Mouse (Mus musculus): Measurements from ENCODE around the gene Ctu2.
A peak's percentile ranks its signal among the peaks of the same experiment; 100 is the strongest.

Ctu2 gene

GRCm38 (mm10) chr8:122475580-122476320 lies at the start of gene Ctu2, which contains the start of gene Rnf166:
Gene Ctu2 (plus strand): TSS chr8:122476143.
Gene Rnf166 (minus strand): TSS chr8:122476064.
- peak; percentile 91 to 94 for DNase-seq (ENCODE audit: low read depth in 2 of 2, low spot score in 2 of 2)

- no peak for DNase-seq (ENCODE audit: low read depth in 2 of 2, low spot score in 2 of 2)
Observed at GRCm38 (mm10) chr8:122426145-122426544, 49.8 kb upstream of the Ctu2 start.

DNA sequence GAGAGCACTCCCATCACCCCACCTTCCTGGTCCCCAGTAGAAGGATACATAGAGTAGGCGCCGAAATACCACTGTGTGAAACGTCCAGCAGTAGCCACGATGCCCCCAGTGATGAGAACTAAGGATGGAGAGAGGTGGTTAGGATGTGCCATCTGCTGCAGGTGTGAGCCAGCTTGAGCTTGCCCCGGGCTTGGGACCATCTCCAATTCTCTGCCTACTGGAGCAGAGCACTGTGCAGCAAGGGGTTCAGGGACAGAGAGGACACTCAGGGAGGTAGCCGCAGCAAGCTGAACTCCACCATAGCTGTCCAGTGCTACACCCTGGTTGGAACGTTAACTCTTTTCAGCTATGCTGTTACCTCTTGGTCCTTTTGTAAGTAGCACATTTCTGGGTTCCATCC lies 48.3 kb upstream of the Ctu2 start:
- no peak for DNase-seq (ENCODE audit: low read depth in 2 of 2, low spot score in 2 of 2)

GRCm38 (mm10) chr8:122428163-122428562 lies 47.8 kb upstream of the Ctu2 start:
- DNase-seq (ENCODE audit: low read depth in 2 of 2, low spot score in 2 of 2) = no peak

DNA sequence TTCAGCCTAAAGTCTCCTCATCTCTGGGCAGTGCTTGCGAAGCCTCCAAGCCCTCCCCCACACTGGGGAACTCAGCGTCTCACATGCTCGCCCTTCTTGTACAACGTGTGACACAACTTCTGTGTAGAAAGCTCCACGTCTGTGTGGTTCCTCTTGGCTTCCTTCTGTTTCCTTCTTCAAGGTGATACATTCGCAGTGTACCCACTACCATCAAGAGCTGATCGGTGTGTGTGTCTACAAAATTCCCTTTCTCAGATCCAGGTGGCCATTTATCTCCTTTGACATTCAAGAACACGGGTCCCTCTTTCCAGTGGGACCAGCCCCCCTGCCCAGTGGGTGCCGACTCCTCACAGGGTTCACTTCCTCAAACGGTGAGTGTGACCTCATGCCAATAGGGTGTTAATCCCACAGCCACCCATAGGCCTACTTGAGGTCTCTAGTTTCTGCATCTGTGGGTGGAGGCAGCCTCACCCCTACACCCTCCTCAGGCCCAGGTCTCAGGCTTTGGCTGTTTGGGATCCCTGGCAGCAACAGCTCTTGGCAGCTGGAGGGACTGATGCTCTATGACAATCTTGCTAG lies 45.8 kb upstream of the Ctu2 start:
- DNase-seq (ENCODE audit: low read depth in 2 of 2, low spot score in 2 of 2) = no peak

- DNase-seq (ENCODE audit: low read depth in 2 of 2, low spot score in 2 of 2) = no peak
Observed at GRCm38 (mm10) chr8:122430646-122431045, 45.3 kb upstream of the Ctu2 start.

- no peak for DNase-seq (ENCODE audit: low read depth in 2 of 2, low spot score in 2 of 2)
Observed at GRCm38 (mm10) chr8:122431694-122432442, 44.1 kb upstream of the Ctu2 start.

- DNase-seq (ENCODE audit: low read depth in 2 of 2, low spot score in 2 of 2) = peak; percentile 64 to 74
Observed at GRCm38 (mm10) chr8:122432443-122433268, 43.3 kb upstream of the Ctu2 start, which contains the start of gene Cyba. Gene Cyba (minus strand): TSS chr8:122432930.

DNA sequence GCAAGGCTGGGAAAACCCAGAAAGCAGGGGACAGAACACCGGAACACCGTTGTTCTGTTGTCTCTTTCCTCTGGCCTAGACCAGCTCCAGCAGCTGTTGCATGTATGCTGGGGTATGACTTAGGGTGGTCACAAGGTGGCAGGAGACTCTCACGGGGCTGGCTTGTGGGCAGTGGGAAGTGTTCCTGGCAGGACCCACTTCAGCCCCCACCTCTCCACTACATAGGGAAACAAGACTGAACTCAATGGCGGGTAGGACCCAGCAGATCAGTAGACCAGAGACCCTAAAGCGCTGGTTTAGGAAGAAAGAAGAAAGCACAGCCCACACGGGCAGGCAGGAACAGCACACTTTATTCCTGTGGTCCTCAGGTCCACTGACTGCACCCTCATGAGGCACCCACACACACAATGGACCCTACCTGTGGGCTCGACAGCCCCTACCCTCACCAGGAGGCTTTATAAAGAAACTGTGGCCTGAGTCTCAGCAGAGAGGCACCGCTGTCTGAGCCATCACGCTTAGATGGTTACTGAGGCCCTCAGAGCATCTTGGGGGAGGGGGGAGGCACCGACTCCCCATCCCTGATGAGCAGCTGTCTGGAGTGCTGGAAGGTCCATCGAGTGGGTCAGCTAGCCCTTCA lies 42.6 kb upstream of the Ctu2 start:
- peak in 1 of 2 experiments; percentile 50 for DNase-seq (ENCODE audit: low read depth in 2 of 2, low spot score in 2 of 2)

- DNase-seq (ENCODE audit: low read depth in 2 of 2, low spot score in 2 of 2) = peak; percentile 25 to 34
Observed at GRCm38 (mm10) chr8:122435375-122435774, 40.6 kb upstream of the Ctu2 start.

DNA sequence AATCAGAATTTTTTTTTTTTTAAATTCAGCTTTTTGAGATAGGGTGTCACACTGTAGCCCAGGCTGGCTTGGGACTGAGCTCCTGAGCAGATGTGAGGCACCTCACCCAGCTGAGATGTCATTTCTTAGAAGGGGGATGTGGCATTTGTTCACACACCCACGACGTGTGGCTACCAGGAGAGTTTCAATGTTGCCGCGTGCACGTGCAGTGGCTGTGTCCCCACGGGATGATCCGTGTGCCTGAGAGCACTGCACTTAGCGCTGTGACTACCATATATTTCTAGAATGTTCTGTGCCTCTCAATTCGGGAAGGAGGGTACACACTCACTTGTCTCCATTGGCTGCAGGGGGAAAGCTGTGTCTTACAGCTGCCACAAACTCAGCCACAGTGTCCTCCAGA lies 39.8 kb upstream of the Ctu2 start:
- no peak for DNase-seq (ENCODE audit: low read depth in 2 of 2, low spot score in 2 of 2)

- no peak for DNase-seq (ENCODE audit: low read depth in 2 of 2, low spot score in 2 of 2)
Observed at GRCm38 (mm10) chr8:122436586-122437125, 39.3 kb upstream of the Ctu2 start.

DNA sequence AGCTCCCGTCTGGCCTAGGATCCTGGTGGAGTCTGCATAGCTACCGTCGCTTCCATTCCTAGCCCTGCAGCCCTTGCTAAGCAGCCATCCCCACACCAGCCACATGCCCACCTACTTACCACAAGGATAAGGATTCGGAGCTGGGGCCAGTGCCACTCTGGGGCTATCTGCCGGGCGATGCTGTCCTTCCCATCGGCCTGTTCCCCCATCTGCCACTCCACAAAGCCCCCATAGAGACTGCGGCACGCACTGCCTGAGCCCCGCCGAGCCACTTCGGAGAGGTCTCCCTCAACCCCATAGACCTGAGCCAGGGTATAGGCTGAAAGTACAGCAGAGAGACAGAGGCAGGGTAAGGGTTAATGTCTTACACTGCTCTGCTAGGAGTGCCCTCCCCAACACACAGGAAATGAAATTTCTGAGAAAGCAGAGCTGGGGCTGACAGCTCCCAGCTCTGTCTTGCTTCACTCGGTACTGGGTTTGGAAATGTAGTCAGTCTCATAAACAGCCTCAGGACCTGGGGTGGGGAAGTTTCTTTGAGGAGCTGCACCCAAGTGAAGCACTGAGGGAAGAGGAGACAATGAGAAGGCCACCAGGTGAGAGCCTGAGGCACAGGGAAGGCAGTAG lies 38.1 kb upstream of the Ctu2 start:
- no peak for DNase-seq (ENCODE audit: low read depth in 2 of 2, low spot score in 2 of 2)

DNA sequence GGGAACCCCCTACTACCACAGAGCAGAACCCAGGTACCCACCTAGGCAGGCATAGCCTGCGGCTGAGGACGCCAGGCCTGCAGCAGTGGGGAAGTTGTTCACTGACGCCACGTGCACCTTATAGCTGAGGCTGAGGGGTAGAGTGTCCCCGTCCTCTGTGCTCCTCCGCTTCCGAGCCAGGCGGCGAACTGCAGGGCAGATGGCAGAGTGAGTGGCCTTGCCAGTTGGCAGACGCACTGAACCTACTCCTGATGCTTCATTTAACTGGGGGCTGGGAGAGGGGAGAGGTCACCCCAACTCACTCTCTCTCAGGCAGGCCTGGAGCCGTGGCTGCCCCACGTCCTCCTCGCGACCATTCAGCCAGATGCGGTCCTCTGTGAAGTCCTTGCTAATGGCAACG lies 36.6 kb upstream of the Ctu2 start:
- DNase-seq (ENCODE audit: low read depth in 2 of 2, low spot score in 2 of 2) = no peak

DNA sequence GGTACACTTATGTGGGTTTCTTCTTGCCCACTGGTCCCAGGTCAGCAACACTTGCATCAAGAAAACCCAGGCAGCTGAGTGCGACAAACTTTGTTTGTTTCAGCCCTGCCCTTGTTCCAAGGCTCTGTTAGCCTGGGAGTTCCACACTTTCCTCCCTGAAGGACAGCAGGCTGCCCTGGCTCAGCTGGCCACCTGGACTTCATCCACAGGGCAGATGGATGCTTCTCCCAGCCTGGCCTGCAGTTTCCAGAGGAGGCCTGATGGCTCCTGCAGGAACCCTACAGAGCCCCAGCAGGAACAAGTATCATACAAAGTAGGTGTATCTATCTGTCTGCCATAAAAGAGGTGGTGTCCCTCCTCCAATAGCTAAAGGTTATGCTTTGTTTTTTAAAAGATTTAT lies 34.6 kb upstream of the Ctu2 start:
- no peak for DNase-seq (ENCODE audit: low read depth in 2 of 2, low spot score in 2 of 2)

GRCm38 (mm10) chr8:122442356-122442755 lies 33.6 kb upstream of the Ctu2 start:
- DNase-seq (ENCODE audit: low read depth in 2 of 2, low spot score in 2 of 2) = no peak

DNA sequence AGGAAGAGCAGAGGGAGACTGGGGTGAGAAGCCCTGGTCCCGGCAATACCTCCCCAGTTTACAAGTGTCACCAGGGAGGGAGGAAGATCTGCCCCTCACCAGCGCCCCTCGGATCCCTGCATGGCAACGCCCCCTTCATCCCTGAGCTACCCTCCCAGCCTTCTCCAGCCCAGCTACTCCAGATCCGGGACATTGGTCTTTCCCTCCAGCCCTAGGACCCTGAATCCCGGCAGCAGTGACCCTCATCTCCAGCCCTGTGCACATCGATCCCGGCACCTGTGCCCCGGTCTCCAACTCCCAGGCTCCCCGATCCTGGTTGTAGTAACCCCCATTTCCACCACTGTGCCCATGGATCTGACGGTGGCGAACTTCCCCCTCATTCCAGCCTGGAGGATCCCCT lies 33.2 kb upstream of the Ctu2 start:
- no peak for DNase-seq (ENCODE audit: low read depth in 2 of 2, low spot score in 2 of 2)

GRCm38 (mm10) chr8:122443262-122444006 lies 32.5 kb upstream of the Ctu2 start, which contains the start of gene Mvd:
Gene Mvd (minus strand): TSS chr8:122443422.
- peak; percentile 96 for DNase-seq (ENCODE audit: low read depth in 2 of 2, low spot score in 2 of 2)

Data from CD8-positive naive resting alpha-beta T cell, adult 2 months (primary cell).